Mouse (Mus musculus) MEL (cell line): ENCODE results near the gene Decr2. TPM values are rescaled to one million over a fixed set of nuclear protein-coding genes. Genes with fewer than 3 reads are reported as not detected.
"Not testable (repeated sequence)": the region's sequence is repeated elsewhere in the genome, so short reads cannot be mapped to it uniquely, and the experiment has no call there.

Source experiments
- DNase-seq: peaks from one replicate; pipeline ENCODE4 v3.0.0; 2011; ENCODE audit warnings: low read depth, low spot score
- H3K27ac ChIP-seq: 2 replicates; pipeline ENCODE4 v1.5.1; 2012; ENCODE audit warnings: low read depth, mild to moderate bottlenecking, control low read depth, low read length, moderate library complexity; ENCODE audit not compliant: control insufficient read depth
- H3K27me3 ChIP-seq, 2 experiments: fragments of 150-350 bp in 1 of 2; sonication (generic) in 1 of 2; 2 replicates each; pipeline ENCODE4 v1.6.1; 2012; ENCODE audit warnings: low read length in 2 of 2, mild to moderate bottlenecking in 2 of 2, improper control_type of control experiment in 1 of 2, moderate library complexity in 1 of 2; ENCODE audit not compliant: insufficient read depth in 2 of 2, control insufficient read depth in 1 of 2
- H3K36me3 ChIP-seq, 2 experiments: 2 replicates each; pipeline ENCODE4 v1.6.1; 2012 to 2014; ENCODE audit warnings: low read length in 2 of 2, improper control_type of control experiment in 1 of 2, inconsistent platforms in 1 of 2, mild to moderate bottlenecking in 1 of 2; ENCODE audit not compliant: insufficient read depth in 2 of 2, control insufficient read depth in 1 of 2
- H3K4me1 ChIP-seq, 2 experiments: fragments of 150-350 bp in 1 of 2; sonication (generic) in 1 of 2; 2 replicates each; pipeline ENCODE4 v1.6.1; 2012; ENCODE audit warnings: low read length in 2 of 2, improper control_type of control experiment in 1 of 2, mild to moderate bottlenecking in 1 of 2; ENCODE audit not compliant: insufficient read depth in 2 of 2, control insufficient read depth in 1 of 2
- H3K4me3 ChIP-seq, 2 experiments: fragments of 150-350 bp in 1 of 2; sonication (generic) in 1 of 2; 2 replicates each; pipeline ENCODE4 v1.5.1; 2012; ENCODE audit warnings: low read depth in 2 of 2, low read length in 2 of 2, mild to moderate bottlenecking in 2 of 2, moderate library complexity in 2 of 2, control low read depth in 1 of 2, improper control_type of control experiment in 1 of 2; ENCODE audit not compliant: control insufficient read depth in 1 of 2, insufficient read depth in 1 of 2
- H3K79me2 ChIP-seq: 2 replicates; pipeline ENCODE4 v1.6.1; 2012; ENCODE audit warnings: mild to moderate bottlenecking, low read length, moderate library complexity; ENCODE audit not compliant: control insufficient read depth, poor library complexity, insufficient read depth
- H3K9ac ChIP-seq: 2 replicates; pipeline ENCODE4 v1.6.1; 2012; ENCODE audit warnings: low read depth, mild to moderate bottlenecking, control low read depth, low read length, moderate library complexity; ENCODE audit not compliant: control insufficient read depth, poor library complexity, severe bottlenecking
- H3K9me3 ChIP-seq: fragments of 150-350 bp; sonication (generic); replicated peaks from 2 replicates; pipeline ENCODE4 v1.6.1; 2012; ENCODE audit warnings: mild to moderate bottlenecking, low read length, improper control_type of control experiment, moderate library complexity; ENCODE audit not compliant: insufficient read depth
- BHLHE40 ChIP-seq: IDR thresholded peaks from 2 replicates; pipeline ENCODE4 v1.6.1; 2012; ENCODE audit warnings: low read depth, mild to moderate bottlenecking, inconsistent platforms, low read length, improper control_type of control experiment, borderline replicate concordance
- CHD1 ChIP-seq: IDR thresholded peaks from 2 replicates; pipeline ENCODE4 v1.6.1; 2012; ENCODE audit warnings: low read depth, mild to moderate bottlenecking, inconsistent platforms, low read length, improper control_type of control experiment
- CHD2 ChIP-seq: IDR thresholded peaks from 2 replicates; pipeline ENCODE4 v1.6.1; 2011; ENCODE audit warnings: low read length, improper control_type of control experiment
- CTCF ChIP-seq, 3 experiments: IDR thresholded peaks in 2 of 3; conservative IDR thresholded peaks in 1 of 3; 2 replicates each; pipeline ENCODE4 v1.5.1; 2011 to 2012; ENCODE audit warnings: low read length in 3 of 3, low read depth in 2 of 3, mild to moderate bottlenecking in 2 of 3, improper control_type of control experiment in 1 of 3, inconsistent platforms in 1 of 3, mixed read lengths in 1 of 3, moderate library complexity in 1 of 3; ENCODE audit not compliant: control insufficient read depth in 1 of 3, insufficient read depth in 1 of 3, poor library complexity in 1 of 3, severe bottlenecking in 1 of 3
- ELF1 ChIP-seq: IDR thresholded peaks from 2 replicates; pipeline ENCODE4 v1.6.1; 2014; ENCODE audit warnings: low read depth, mild to moderate bottlenecking, inconsistent platforms, low read length, improper control_type of control experiment, moderate library complexity
- GATA1 ChIP-seq: IDR thresholded peaks from 2 replicates; pipeline ENCODE4 v1.6.1; 2011; ENCODE audit warnings: low read depth, low read length, improper control_type of control experiment
- MAZ ChIP-seq: IDR thresholded peaks from 2 replicates; pipeline ENCODE4 v1.6.1; 2012; ENCODE audit warnings: low read depth, mild to moderate bottlenecking, inconsistent platforms, low read length, improper control_type of control experiment
- MXI1 ChIP-seq: IDR thresholded peaks from 2 replicates; pipeline ENCODE4 v1.6.1; 2011; ENCODE audit warnings: mild to moderate bottlenecking, low read depth, low read length, improper control_type of control experiment
- MYC ChIP-seq: IDR thresholded peaks from 2 replicates; pipeline ENCODE4 v1.6.1; 2011; ENCODE audit warnings: low read depth, mild to moderate bottlenecking, low read length, improper control_type of control experiment, moderate library complexity
- RAD21 ChIP-seq: IDR thresholded peaks from 2 replicates; pipeline ENCODE4 v1.6.1; 2011; ENCODE audit warnings: mild to moderate bottlenecking, low read depth, low read length, improper control_type of control experiment
- RCOR1 ChIP-seq: IDR thresholded peaks from 2 replicates; pipeline ENCODE4 v1.6.1; 2012; ENCODE audit warnings: low read depth, mild to moderate bottlenecking, inconsistent platforms, low read length, improper control_type of control experiment
- SMC3 ChIP-seq: IDR thresholded peaks from 2 replicates; pipeline ENCODE4 v1.6.1; 2011; ENCODE audit warnings: low read depth, low read length, improper control_type of control experiment
- USF2 ChIP-seq, 2 experiments: IDR thresholded peaks; 2 replicates each; pipeline ENCODE4 v1.6.1; 2011 to 2012; ENCODE audit warnings: improper control_type of control experiment in 2 of 2, low read length in 2 of 2, borderline replicate concordance in 1 of 2, inconsistent platforms in 1 of 2, low read depth in 1 of 2, mild to moderate bottlenecking in 1 of 2; ENCODE audit not compliant: insufficient read depth in 1 of 2
- ZC3H11A ChIP-seq: IDR thresholded peaks from 2 replicates; pipeline ENCODE4 v1.6.1; 2012; ENCODE audit warnings: low read depth, mild to moderate bottlenecking, inconsistent platforms, low read length, improper control_type of control experiment
- ZNF384 ChIP-seq: IDR thresholded peaks from 2 replicates; pipeline ENCODE4 v1.6.1; 2012; ENCODE audit warnings: low read depth, mild to moderate bottlenecking, inconsistent platforms, low read length, improper control_type of control experiment
- polyA plus RNA-seq, 2 experiments: library from polyadenylated mRNA; stranded (reverse) in 1 of 2; unstranded in 1 of 2; fragments of >175 nt in 1 of 2; fragments of >200 nt in 1 of 2; gene quantifications; 2 replicates each; pipeline versions ENCODE4 v1.2.1 to v1.2.4; 2012; ENCODE audit warnings: low replicate concordance in 2 of 2, low read depth in 1 of 2; ENCODE audit not compliant: insufficient read length in 2 of 2, insufficient read depth in 1 of 2, missing spikeins in 1 of 2
- total RNA-seq: library from RNA; depleted of rRNA; stranded (reverse); fragments of 300-350 nt; gene quantifications from 2 replicates; pipeline ENCODE4 v1.2.3, GENCODE M21; 2012

Gene Decr2
- total and polyA plus RNA-seq, 3 experiments, result 6.5 to 11.3 TPM; not detected in 1

DNA sequence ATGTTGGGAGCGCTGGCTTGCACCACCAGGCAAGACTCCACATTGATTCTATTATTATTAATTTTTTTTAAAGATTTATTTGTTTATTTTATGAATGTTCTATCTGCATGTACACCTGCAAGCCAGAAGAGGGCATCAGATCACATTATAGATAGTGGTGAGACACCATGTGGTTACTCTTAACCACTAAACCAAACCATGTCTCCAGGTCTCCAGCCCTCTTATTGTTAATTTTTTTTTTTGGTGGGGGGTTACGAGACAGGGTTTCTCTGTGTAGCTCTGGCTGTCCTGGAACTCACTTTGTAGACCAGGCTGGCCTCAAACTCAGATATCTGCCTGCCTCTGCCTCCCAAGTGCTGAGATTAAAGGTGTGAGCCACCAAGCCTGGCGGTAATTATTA, 9.2 kb upstream of the Decr2 start:
- H3K79me2 ChIP-seq, H3K9me3 ChIP-seq, H3K9ac ChIP-seq, H3K4me3 ChIP-seq, H3K27ac ChIP-seq, H3K27me3 ChIP-seq, H3K4me1 ChIP-seq: not testable (repeated sequence)
- peak; percentile 70 for DNase-seq
- peaks cover 0 to 11% of the 10 kb centered on the region in 2 experiments; a peak in 2 of 4 replicates for H3K36me3 ChIP-seq
- TF ChIP-seq RCOR1, result peak; percentile 8; the same call in 1 of the 2 replicates
- peak; percentile 95 for TF ChIP-seq MYC
- peak; percentile 72 for TF ChIP-seq SMC3
- peak; percentile 38 to 75 (median 45); a peak in 5 of 6 replicates for TF ChIP-seq CTCF (IDR thresholded peaks at IDR 0.05 in 2 of 3, conservative IDR thresholded peaks at IDR 0.05 in 1 of 3; ENCODE audit: control insufficient read depth in 1 of 3, insufficient read depth in 1 of 3, low read depth in 2 of 3, low read length in 3 of 3, poor library complexity in 1 of 3, severe bottlenecking in 1 of 3)
- peak; percentile 65 for TF ChIP-seq ZC3H11A
- TF ChIP-seq GATA1, result peak; percentile 74
- TF ChIP-seq ZNF384, result peak; percentile 76
- TF ChIP-seq RAD21, result peak; percentile 52
- 0 out of 2 replicates have a peak, but pooled peaks have one; percentile 27 for TF ChIP-seq MXI1

- DNase-seq, result no peak
- H3K9me3 ChIP-seq, result no peaks in the 10 kb centered on the region
- H3K9ac ChIP-seq, result no peak overlapping the region
- TF ChIP-seq MAZ, result no peak
- TF ChIP-seq USF2 (IDR thresholded peaks at IDR 0.05; ENCODE audit: borderline replicate concordance in 1 of 2, insufficient read depth in 1 of 2, low read depth in 1 of 2, low read length in 2 of 2), result no peak
- no peak for TF ChIP-seq BHLHE40
- no peak for TF ChIP-seq CHD2
- TF ChIP-seq MXI1, result no peak
- TF ChIP-seq CHD1, result no peak
- TF ChIP-seq ELF1, result no peak
- no peaks in the 10 kb centered on the region for H3K27me3 ChIP-seq
- H3K27ac ChIP-seq, result no peak overlapping the region
- peaks cover 0 to 9% of the 10 kb centered on the region in 2 experiments; a peak in 2 of 4 replicates for H3K4me1 ChIP-seq
- peaks cover 5% of the 10 kb centered on the region; the same call in 1 of the 2 replicates for H3K79me2 ChIP-seq
- H3K4me3 ChIP-seq, result no peak overlapping the region
- peaks cover 0 to 8% of the 10 kb centered on the region in 2 experiments; a peak in 2 of 4 replicates for H3K36me3 ChIP-seq
These were observed 8.3 kb upstream of the Decr2 start for GRCm38 (mm10) chr17:26098461-26098860.
